Mouse (Mus musculus) brain, embryonic 14.5 days (tissue): Measurements from ENCODE around the gene Eno3.

Experiments used
- CTCF ChIP-seq: fragments of 200-500 bp; IDR thresholded peaks from 2 replicates; pipeline ENCODE4 v1.5.1; 2012; ENCODE audit warnings: inconsistent platforms, mild to moderate bottlenecking, moderate library complexity, borderline replicate concordance; ENCODE audit not compliant: insufficient read depth, insufficient read length; ENCODE audit errors: extremely low read depth
- POLR2A ChIP-seq: fragments of 200-500 bp; IDR thresholded peaks from 2 replicates; pipeline ENCODE4 v1.6.1; 2012; ENCODE audit warnings: mild to moderate bottlenecking, inconsistent platforms, borderline replicate concordance; ENCODE audit not compliant: poor library complexity, insufficient read depth, insufficient read length, severe bottlenecking; ENCODE audit errors: extremely low read depth

GRCm38 (mm10) chr11:70702781-70703180 is 45.8 kb downstream of the Eno3 start:
- TF ChIP-seq POLR2A (no peak), CTCF (no peak)
